Mouse (Mus musculus): ENCODE data around the gene Rbfox3.

GRCm38 (mm10) chr11:118861246-118861645, 50.2 kb downstream of the Rbfox3 start:
- TF ChIP-seq GATA1 (IDR thresholded peaks at IDR 0.05; ENCODE audit: borderline replicate concordance, low read length) (no peak), FLI1 (IDR thresholded peaks at IDR 0.05; ENCODE audit: low read length) (no peak)
